Mouse (Mus musculus): ENCODE results near the gene Map7d1. TPM values are rescaled to one million over a fixed set of nuclear protein-coding genes. Genes with fewer than 3 reads are reported as not detected.
A peak's percentile ranks its signal among the peaks of the same experiment; 100 is the strongest.

Map7d1 gene
- polyA plus RNA-seq, 1 experiment = 105 TPM

DNA sequence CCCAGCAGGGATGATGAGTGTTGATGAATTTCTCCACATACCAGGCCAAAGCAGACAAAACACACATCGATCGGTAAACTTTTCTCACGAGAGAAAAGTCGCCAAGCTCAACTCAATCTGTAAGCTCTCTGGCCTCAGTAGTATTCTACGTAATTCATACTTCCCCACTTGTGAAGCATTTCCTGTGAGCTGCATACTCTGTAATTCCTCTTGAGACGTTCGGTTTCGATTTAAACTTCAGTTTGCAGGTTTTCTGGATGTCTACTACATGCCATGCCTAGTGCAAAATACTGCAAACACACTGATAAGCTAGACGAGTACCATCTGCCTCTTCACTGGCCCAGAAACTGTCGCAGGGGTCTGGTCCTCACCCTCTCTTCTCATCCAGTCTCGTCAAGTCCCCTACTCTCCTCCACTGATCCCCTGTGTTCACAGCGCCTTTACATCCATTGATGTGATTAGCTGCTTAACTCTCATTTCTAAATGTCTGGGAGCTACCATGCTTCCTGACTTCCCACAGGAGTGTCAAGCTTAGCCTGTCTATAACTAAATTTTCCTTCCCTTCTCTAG, 51.4 kb downstream of the Map7d1 start:
- TF ChIP-seq FLI1 (IDR thresholded peaks at IDR 0.05; ENCODE audit: low read length) (no peak), GATA1 (IDR thresholded peaks at IDR 0.05; ENCODE audit: borderline replicate concordance, low read length) (no peak)
- no peaks in the 10 kb centered on the region for H3K9me3 ChIP-seq
- H3K4me1 ChIP-seq = peaks cover 37% of the 10 kb centered on the region
- no peak overlapping the region for H3K4me3 ChIP-seq (replicated peaks)
- H3K27me3 ChIP-seq (replicated peaks) = no peaks in the 10 kb centered on the region
- H3K36me3 ChIP-seq (replicated peaks; ENCODE audit: low read length) = peaks cover 3% of the 10 kb centered on the region

DNA sequence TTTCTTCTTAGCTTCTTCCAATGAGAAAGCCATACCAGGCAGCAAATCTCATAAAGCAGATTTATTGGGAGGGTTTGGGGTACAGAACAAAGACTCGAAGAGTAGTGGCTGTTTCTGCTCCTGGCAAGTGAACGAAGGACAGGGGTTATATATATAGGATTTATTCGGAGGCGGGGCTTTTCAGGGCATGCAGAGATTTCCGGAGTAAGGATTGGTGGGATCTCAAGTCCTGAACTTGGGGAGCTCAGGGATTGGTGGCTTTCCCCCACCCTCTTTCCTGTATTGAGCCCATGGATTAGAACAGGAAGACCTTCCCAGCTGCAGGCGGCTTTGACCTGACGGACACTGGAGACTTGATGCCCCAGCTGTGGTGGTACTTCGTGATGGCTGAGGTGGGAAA, 52.1 kb downstream of the Map7d1 start:
- peaks cover 45% of the 10 kb centered on the region for H3K4me1 ChIP-seq
- TF ChIP-seq GATA1 (IDR thresholded peaks at IDR 0.05; ENCODE audit: borderline replicate concordance, low read length) (no peak), FLI1 (IDR thresholded peaks at IDR 0.05; ENCODE audit: low read length) (no peak)
- H3K27me3 ChIP-seq (replicated peaks) = no peaks in the 10 kb centered on the region
- peak overlapping the region; percentile 17 for H3K4me3 ChIP-seq (replicated peaks)
- no peaks in the 10 kb centered on the region for H3K9me3 ChIP-seq
- H3K36me3 ChIP-seq (replicated peaks; ENCODE audit: low read length) = peaks cover 5% of the 10 kb centered on the region

GRCm38 (mm10) chr4:126203336-126203895, 52.7 kb downstream of the Map7d1 start:
- Histone ChIP-seq H3K36me3 (replicated peaks; ENCODE audit: low read length) (peaks cover 7% of the 10 kb centered on the region), H3K9me3 (no peaks in the 10 kb centered on the region), H3K4me3 (replicated peaks) (peak overlapping the region; percentile 92), H3K27me3 (replicated peaks) (no peaks in the 10 kb centered on the region), H3K4me1 (peaks cover 51% of the 10 kb centered on the region)
- TF ChIP-seq FLI1 (IDR thresholded peaks at IDR 0.05; ENCODE audit: low read length) = no peak
- no peak for TF ChIP-seq GATA1 (IDR thresholded peaks at IDR 0.05; ENCODE audit: borderline replicate concordance, low read length)

GRCm38 (mm10) chr4:126202303-126203181, 53.6 kb downstream of the Map7d1 start, which contains the start of gene Thrap3:
Gene Thrap3 (minus strand): TSS chr4:126202760.
- peaks cover 59% of the 10 kb centered on the region for H3K4me1 ChIP-seq
- H3K27me3 ChIP-seq (replicated peaks) = no peaks in the 10 kb centered on the region
- no peaks in the 10 kb centered on the region for H3K9me3 ChIP-seq
- peaks cover 7% of the 10 kb centered on the region for H3K36me3 ChIP-seq (replicated peaks; ENCODE audit: low read length)
- peak; percentile 3; the same call in 1 of the 2 replicates for TF ChIP-seq FLI1 (IDR thresholded peaks at IDR 0.05; ENCODE audit: low read length)
- no peak for TF ChIP-seq GATA1 (IDR thresholded peaks at IDR 0.05; ENCODE audit: borderline replicate concordance, low read length)
- peak within 1 kb of the TSS; percentile 92 for H3K4me3 ChIP-seq (replicated peaks)

DNA sequence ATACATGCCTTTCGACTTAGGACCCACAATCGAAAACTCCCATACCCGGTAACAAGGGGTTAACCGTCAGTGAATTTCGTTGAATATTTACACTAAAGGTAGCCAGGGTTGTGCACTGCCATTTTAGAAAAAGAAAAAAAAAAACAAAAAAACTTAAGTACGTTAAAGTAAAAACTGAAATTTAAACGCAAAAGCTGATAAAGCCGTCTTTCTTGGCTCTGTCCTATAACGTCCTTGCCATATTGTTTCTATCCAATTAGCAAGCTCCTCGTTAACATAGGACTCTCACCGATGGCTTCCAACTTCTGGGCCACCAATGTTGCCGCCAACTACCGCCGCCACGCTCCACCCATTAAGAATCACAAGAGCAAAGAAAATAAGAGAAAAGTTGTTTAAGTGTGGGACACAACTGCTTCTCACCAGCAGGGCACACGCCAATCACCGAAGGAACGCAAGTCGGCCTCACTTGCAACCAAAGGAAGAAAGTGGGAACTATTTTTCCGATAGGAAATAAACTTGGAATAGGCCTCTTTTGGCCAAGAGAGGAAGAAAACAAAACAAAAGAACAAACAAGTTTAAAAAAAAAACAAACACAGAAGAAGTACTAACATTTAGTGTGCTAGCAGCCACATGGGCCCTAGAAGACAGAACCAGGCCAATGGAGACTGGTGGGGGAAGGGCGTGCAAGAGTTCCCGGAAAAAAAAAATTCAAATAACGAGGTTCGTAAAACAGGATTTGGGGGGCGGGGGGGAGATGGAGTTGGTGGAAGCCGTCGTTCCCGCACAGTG, 54.4 kb downstream of the Map7d1 start:
- no peaks in the 10 kb centered on the region for H3K27me3 ChIP-seq (replicated peaks)
- peaks cover 7% of the 10 kb centered on the region for H3K36me3 ChIP-seq (replicated peaks; ENCODE audit: low read length)
- H3K4me1 ChIP-seq = peaks cover 63% of the 10 kb centered on the region
- no peak for TF ChIP-seq GATA1 (IDR thresholded peaks at IDR 0.05; ENCODE audit: borderline replicate concordance, low read length)
- no peak for TF ChIP-seq FLI1 (IDR thresholded peaks at IDR 0.05; ENCODE audit: low read length)
- no peaks in the 10 kb centered on the region for H3K9me3 ChIP-seq
- H3K4me3 ChIP-seq (replicated peaks) = peak overlapping the region; percentile 92

DNA sequence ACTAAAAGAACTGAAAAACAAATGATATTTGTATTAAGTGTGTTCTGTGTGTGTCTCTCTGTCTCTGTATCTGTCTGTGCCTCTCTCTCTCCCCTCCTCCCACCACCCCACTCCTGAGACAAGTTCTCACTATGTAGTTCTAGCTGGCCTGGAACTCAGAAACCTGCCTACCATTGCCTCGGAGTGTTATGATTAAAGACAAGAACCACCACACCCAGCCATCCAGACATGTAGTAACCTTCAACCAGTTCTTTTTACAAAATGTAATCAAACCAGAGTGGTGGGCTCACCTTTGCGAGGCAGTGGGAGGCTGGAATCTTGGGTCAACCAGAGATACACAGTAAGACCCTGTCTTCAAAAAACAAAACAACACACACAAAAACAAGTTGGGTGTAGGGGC, 55.5 kb downstream of the Map7d1 start:
- Histone ChIP-seq H3K36me3 (replicated peaks; ENCODE audit: low read length) (peaks cover 12% of the 10 kb centered on the region), H3K4me3 (replicated peaks) (peak overlapping the region; percentile 92), H3K27me3 (replicated peaks) (no peaks in the 10 kb centered on the region), H3K9me3 (no peaks in the 10 kb centered on the region), H3K4me1 (peaks cover 73% of the 10 kb centered on the region)
- TF ChIP-seq FLI1 (IDR thresholded peaks at IDR 0.05; ENCODE audit: low read length) (no peak), GATA1 (IDR thresholded peaks at IDR 0.05; ENCODE audit: borderline replicate concordance, low read length) (no peak)

DNA sequence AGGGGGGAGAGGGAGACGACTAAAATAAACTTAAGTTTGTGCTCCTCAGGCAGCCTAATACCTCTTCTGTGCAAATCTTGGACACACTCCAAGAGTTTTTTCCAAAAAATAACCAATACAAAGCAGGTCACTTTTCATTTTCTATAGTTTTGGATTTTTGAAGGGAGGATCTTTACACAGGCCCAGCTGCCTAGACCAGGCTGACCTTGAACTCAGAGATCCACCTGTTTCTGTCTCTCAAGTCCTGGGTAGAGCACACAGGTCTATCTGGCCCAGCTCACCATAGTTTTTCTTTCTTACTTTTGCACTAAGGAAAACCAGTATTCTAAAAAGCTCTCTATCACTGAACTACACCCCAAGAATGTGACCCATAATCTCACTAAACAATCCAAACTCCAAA, 56.1 kb downstream of the Map7d1 start:
- H3K4me1 ChIP-seq = peaks cover 77% of the 10 kb centered on the region
- TF ChIP-seq FLI1 (IDR thresholded peaks at IDR 0.05; ENCODE audit: low read length) (no peak), GATA1 (IDR thresholded peaks at IDR 0.05; ENCODE audit: borderline replicate concordance, low read length) (no peak)
- no peaks in the 10 kb centered on the region for H3K9me3 ChIP-seq
- peaks cover 12% of the 10 kb centered on the region for H3K36me3 ChIP-seq (replicated peaks; ENCODE audit: low read length)
- H3K27me3 ChIP-seq (replicated peaks) = no peaks in the 10 kb centered on the region
- peak overlapping the region; percentile 92 for H3K4me3 ChIP-seq (replicated peaks)

DNA sequence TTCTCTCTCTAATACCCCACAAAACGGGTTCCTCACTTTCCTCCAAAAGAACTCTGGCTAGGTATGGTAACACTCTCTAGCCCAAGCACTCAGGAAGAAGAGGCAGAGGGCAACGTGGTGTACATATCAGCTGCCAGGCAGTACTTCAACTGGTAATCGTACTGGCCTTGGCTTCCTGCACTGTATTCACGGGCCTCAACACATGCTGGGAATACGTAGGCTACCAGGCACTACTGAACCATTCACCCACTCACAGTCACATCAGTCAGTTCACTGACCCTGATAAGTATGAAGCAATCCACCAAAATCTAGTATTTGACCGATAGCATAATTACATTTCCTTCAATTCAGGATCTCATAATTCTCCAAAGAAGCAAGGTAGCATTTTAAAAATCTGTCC, 56.6 kb downstream of the Map7d1 start:
- TF ChIP-seq GATA1 (IDR thresholded peaks at IDR 0.05; ENCODE audit: borderline replicate concordance, low read length) = no peak
- no peak for TF ChIP-seq FLI1 (IDR thresholded peaks at IDR 0.05; ENCODE audit: low read length)
- Histone ChIP-seq H3K4me3 (replicated peaks) (peak overlapping the region; percentile 92), H3K9me3 (no peaks in the 10 kb centered on the region), H3K27me3 (replicated peaks) (no peaks in the 10 kb centered on the region), H3K36me3 (replicated peaks; ENCODE audit: low read length) (peaks cover 16% of the 10 kb centered on the region), H3K4me1 (peaks cover 78% of the 10 kb centered on the region)

DNA sequence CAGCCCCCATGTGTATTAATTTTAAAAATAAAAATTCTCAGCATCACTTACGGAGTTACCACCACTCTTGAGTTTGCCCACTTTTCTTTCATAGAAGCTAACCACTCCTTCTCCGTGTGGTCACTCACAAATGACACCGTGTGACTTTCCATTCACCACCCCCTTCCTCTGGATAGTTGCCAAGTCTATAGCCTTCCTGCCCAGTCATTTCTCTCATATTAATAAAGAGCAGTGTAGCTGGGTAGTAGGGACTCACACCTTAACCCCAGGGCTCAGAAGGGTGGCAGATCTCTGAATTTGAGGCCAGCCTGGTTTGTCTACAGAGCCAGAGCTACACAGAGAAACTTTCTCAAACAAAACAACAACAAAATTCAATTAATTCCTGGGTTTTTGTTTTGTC, 58.7 kb downstream of the Map7d1 start:
- H3K27me3 ChIP-seq (replicated peaks) = no peaks in the 10 kb centered on the region
- H3K4me1 ChIP-seq = peaks cover 75% of the 10 kb centered on the region
- no peak overlapping the region for H3K4me3 ChIP-seq (replicated peaks)
- peaks cover 37% of the 10 kb centered on the region for H3K36me3 ChIP-seq (replicated peaks; ENCODE audit: low read length)
- no peak for TF ChIP-seq FLI1 (IDR thresholded peaks at IDR 0.05; ENCODE audit: low read length)
- no peak for TF ChIP-seq GATA1 (IDR thresholded peaks at IDR 0.05; ENCODE audit: borderline replicate concordance, low read length)
- H3K9me3 ChIP-seq = no peaks in the 10 kb centered on the region
